Mouse (Mus musculus): ENCODE results near the gene Lefty1. TPM values are rescaled to one million over a fixed set of nuclear protein-coding genes. Genes with fewer than 3 reads are reported as not detected.

Gene Lefty1
- polyA plus RNA-seq, 1 experiment: 2.9 TPM

GRCm38 (mm10) chr1:180957989-180958388 lies 23.2 kb downstream of the Lefty1 start:
- Histone ChIP-seq H3K27ac (ENCODE audit: insufficient read depth, low read depth, low read length) (no peak overlapping the region), H3K36me3 (ENCODE audit: control insufficient read depth, insufficient read depth, low read length) (no peaks in the 10 kb centered on the region), H3K27me3 (replicated peaks; ENCODE audit: control insufficient read depth, insufficient read depth, low read length) (no peaks in the 10 kb centered on the region), H3K4me1 (ENCODE audit: control insufficient read depth, insufficient read depth, low read length) (no peaks in the 10 kb centered on the region; the same call in 1 of the 2 replicates), H3K4me3 (ENCODE audit: insufficient read depth, low read depth, low read length) (no peak overlapping the region)
- DNase-seq: no peak
- WGBS: 79% methylated on average over 3 of the region's 3 CpGs
- TF ChIP-seq CTCF (conservative IDR thresholded peaks at IDR 0.05; ENCODE audit: insufficient read depth, insufficient read length, low read depth, low read length) (no peak), POLR2A (IDR thresholded peaks at IDR 0.05; ENCODE audit: low read depth, low read length) (no peak)

GRCm38 (mm10) chr1:180958797-180959196 lies 24.0 kb downstream of the Lefty1 start:
- 71% methylated on average over 3 of the region's 3 CpGs for WGBS
- DNase-seq: no peak
- H3K4me1 ChIP-seq (ENCODE audit: control insufficient read depth, insufficient read depth, low read length): no peaks in the 10 kb centered on the region; the same call in 1 of the 2 replicates
- no peak for TF ChIP-seq CTCF (conservative IDR thresholded peaks at IDR 0.05; ENCODE audit: insufficient read depth, insufficient read length, low read depth, low read length)
- no peak for TF ChIP-seq POLR2A (IDR thresholded peaks at IDR 0.05; ENCODE audit: low read depth, low read length)
- no peaks in the 10 kb centered on the region for H3K36me3 ChIP-seq (ENCODE audit: control insufficient read depth, insufficient read depth, low read length)
- no peaks in the 10 kb centered on the region for H3K27me3 ChIP-seq (replicated peaks; ENCODE audit: control insufficient read depth, insufficient read depth, low read length)
- no peak overlapping the region for H3K27ac ChIP-seq (ENCODE audit: insufficient read depth, low read depth, low read length)
- no peak overlapping the region for H3K4me3 ChIP-seq (ENCODE audit: insufficient read depth, low read depth, low read length)

DNA sequence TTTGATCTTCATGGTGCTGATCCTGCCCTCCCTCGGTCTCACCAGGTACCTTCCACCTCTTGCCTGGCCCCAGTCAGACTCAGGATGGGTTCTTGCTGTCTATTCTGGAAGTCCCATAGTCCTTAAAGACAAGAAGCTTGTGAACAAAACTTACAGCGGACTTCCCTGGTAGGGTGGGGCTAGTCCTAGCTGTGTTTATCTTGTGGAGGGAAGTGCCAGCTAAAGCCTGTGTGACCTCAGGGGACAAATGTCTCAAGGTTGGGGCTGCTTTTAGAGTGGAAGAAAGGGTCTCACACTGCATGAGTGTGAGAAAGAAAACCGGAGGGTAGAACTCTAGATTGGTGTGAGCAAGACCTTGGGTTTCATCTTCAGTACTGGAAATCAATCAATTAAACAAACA lies 31.0 kb downstream of the Lefty1 start:
- no peak overlapping the region for H3K27ac ChIP-seq (ENCODE audit: insufficient read depth, low read depth, low read length)
- H3K4me1 ChIP-seq (ENCODE audit: control insufficient read depth, insufficient read depth, low read length): no peaks in the 10 kb centered on the region
- DNase-seq: no peak
- TF ChIP-seq POLR2A (IDR thresholded peaks at IDR 0.05; ENCODE audit: low read depth, low read length) (no peak), CTCF (conservative IDR thresholded peaks at IDR 0.05; ENCODE audit: insufficient read depth, insufficient read length, low read depth, low read length) (no peak)
- H3K36me3 ChIP-seq (ENCODE audit: control insufficient read depth, insufficient read depth, low read length): no peaks in the 10 kb centered on the region; the same call in 1 of the 2 replicates
- no peaks in the 10 kb centered on the region for H3K27me3 ChIP-seq (replicated peaks; ENCODE audit: control insufficient read depth, insufficient read depth, low read length)
- WGBS: 83% methylated on average over 3 of the region's 3 CpGs
- H3K4me3 ChIP-seq (ENCODE audit: insufficient read depth, low read depth, low read length): no peak overlapping the region

GRCm38 (mm10) chr1:180966542-180966941 lies 31.7 kb downstream of the Lefty1 start:
- no peaks in the 10 kb centered on the region; the same call in 1 of the 2 replicates for H3K36me3 ChIP-seq (ENCODE audit: control insufficient read depth, insufficient read depth, low read length)

GRCm38 (mm10) chr1:180967261-180967660 lies 32.4 kb downstream of the Lefty1 start:
- TF ChIP-seq CTCF (conservative IDR thresholded peaks at IDR 0.05; ENCODE audit: insufficient read depth, insufficient read length, low read depth, low read length): no peak
- no peak for TF ChIP-seq POLR2A (IDR thresholded peaks at IDR 0.05; ENCODE audit: low read depth, low read length)
- H3K36me3 ChIP-seq (ENCODE audit: control insufficient read depth, insufficient read depth, low read length): no peaks in the 10 kb centered on the region; the same call in 1 of the 2 replicates

More at GRCm38 (mm10) chr1:180966542-180966941, 31.7 kb downstream of the Lefty1 start:
- H3K27ac ChIP-seq (ENCODE audit: insufficient read depth, low read depth, low read length): no peak overlapping the region
- DNase-seq: peak; percentile 59
- H3K4me3 ChIP-seq (ENCODE audit: insufficient read depth, low read depth, low read length): no peak overlapping the region
- no peaks in the 10 kb centered on the region for H3K4me1 ChIP-seq (ENCODE audit: control insufficient read depth, insufficient read depth, low read length)
- 58% methylated on average over 3 of the region's 3 CpGs for WGBS
- TF ChIP-seq POLR2A (IDR thresholded peaks at IDR 0.05; ENCODE audit: low read depth, low read length) (no peak), CTCF (conservative IDR thresholded peaks at IDR 0.05; ENCODE audit: insufficient read depth, insufficient read length, low read depth, low read length) (no peak)
- H3K27me3 ChIP-seq (replicated peaks; ENCODE audit: control insufficient read depth, insufficient read depth, low read length): no peaks in the 10 kb centered on the region

GRCm38 (mm10) chr1:180972941-180973340 lies 38.1 kb downstream of the Lefty1 start:
- no peak for TF ChIP-seq CTCF (conservative IDR thresholded peaks at IDR 0.05; ENCODE audit: insufficient read depth, insufficient read length, low read depth, low read length)
- TF ChIP-seq POLR2A (IDR thresholded peaks at IDR 0.05; ENCODE audit: low read depth, low read length): no peak
- H3K36me3 ChIP-seq (ENCODE audit: control insufficient read depth, insufficient read depth, low read length): no peaks in the 10 kb centered on the region; the same call in 1 of the 2 replicates
- H3K4me3 ChIP-seq (ENCODE audit: insufficient read depth, low read depth, low read length): no peak overlapping the region
- H3K27me3 ChIP-seq (replicated peaks; ENCODE audit: control insufficient read depth, insufficient read depth, low read length): no peaks in the 10 kb centered on the region
- DNase-seq: no peak
- no peaks in the 10 kb centered on the region for H3K4me1 ChIP-seq (ENCODE audit: control insufficient read depth, insufficient read depth, low read length)
- no peak overlapping the region for H3K27ac ChIP-seq (ENCODE audit: insufficient read depth, low read depth, low read length)
- 92% methylated on average over 11 of the region's 11 CpGs for WGBS

More at GRCm38 (mm10) chr1:180967261-180967660, 32.4 kb downstream of the Lefty1 start:
- DNase-seq: no peak
- Histone ChIP-seq H3K4me1 (ENCODE audit: control insufficient read depth, insufficient read depth, low read length) (no peaks in the 10 kb centered on the region), H3K4me3 (ENCODE audit: insufficient read depth, low read depth, low read length) (no peak overlapping the region), H3K27ac (ENCODE audit: insufficient read depth, low read depth, low read length) (no peak overlapping the region), H3K27me3 (replicated peaks; ENCODE audit: control insufficient read depth, insufficient read depth, low read length) (no peaks in the 10 kb centered on the region)
- 88% methylated on average over 7 of the region's 7 CpGs for WGBS

GRCm38 (mm10) chr1:180974126-180974746 lies 39.4 kb downstream of the Lefty1 start:
- no peaks in the 10 kb centered on the region for H3K27me3 ChIP-seq (replicated peaks; ENCODE audit: control insufficient read depth, insufficient read depth, low read length)

More at GRCm38 (mm10) chr1:180974126-180974746, 39.4 kb downstream of the Lefty1 start:
- H3K4me1 ChIP-seq (ENCODE audit: control insufficient read depth, insufficient read depth, low read length): no peaks in the 10 kb centered on the region
- H3K27ac ChIP-seq (ENCODE audit: insufficient read depth, low read depth, low read length): no peak overlapping the region
- peak; percentile 59 for DNase-seq
- TF ChIP-seq POLR2A (IDR thresholded peaks at IDR 0.05; ENCODE audit: low read depth, low read length) (no peak), CTCF (conservative IDR thresholded peaks at IDR 0.05; ENCODE audit: insufficient read depth, insufficient read length, low read depth, low read length) (peak; percentile 57)
- no peaks in the 10 kb centered on the region; the same call in 1 of the 2 replicates for H3K36me3 ChIP-seq (ENCODE audit: control insufficient read depth, insufficient read depth, low read length)
- WGBS: 57% methylated on average over 14 of the region's 14 CpGs
- H3K4me3 ChIP-seq (ENCODE audit: insufficient read depth, low read depth, low read length): no peak overlapping the region

Data from kidney, adult 2 months (tissue).